Mouse (Mus musculus): ENCODE data around the gene Ralgps2. TPM values are rescaled to one million over a fixed set of nuclear protein-coding genes. Genes with fewer than 3 reads are reported as not detected.

Ralgps2 gene
- polyA plus RNA-seq, 1 experiment = 7.8 TPM

DNA sequence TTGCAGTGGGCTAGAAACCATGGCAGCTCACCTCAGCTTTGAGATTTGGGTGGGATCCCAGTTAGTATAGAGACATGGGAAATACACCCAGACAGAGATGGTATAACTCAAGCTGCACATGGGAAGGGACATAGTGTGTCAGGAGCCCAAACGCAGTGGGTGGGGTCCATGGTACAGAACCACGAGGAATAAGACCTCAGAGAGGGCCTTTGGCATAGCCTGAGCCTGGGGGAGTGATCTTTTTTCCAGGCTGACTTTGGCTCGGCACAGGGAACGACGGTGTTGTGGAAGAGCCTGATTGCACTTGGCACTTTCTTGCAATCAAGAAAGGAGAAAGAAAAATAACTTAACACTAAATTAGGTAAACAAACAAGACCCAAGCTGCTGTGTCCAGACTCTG lies 170.3 kb downstream of the Ralgps2 start:
- Histone ChIP-seq H3K4me3 (no peak overlapping the region), H3K27me3 (ENCODE audit: control insufficient read depth, insufficient read depth, insufficient read length) (no peaks in the 10 kb centered on the region), H3K36me3 (ENCODE audit: control insufficient read depth, insufficient read depth) (no peaks in the 10 kb centered on the region), H3K79me2 (ENCODE audit: control insufficient read depth, insufficient read depth) (no peaks in the 10 kb centered on the region), H3K4me2 (ENCODE audit: low read depth) (no peak overlapping the region), H3ac (ENCODE audit: control insufficient read depth, insufficient read length) (no peak overlapping the region)
- no peak for TF ChIP-seq MAX (IDR thresholded peaks at IDR 0.05; ENCODE audit: low read depth)
- no peak for TF ChIP-seq TCF3 (IDR thresholded peaks at IDR 0.05; ENCODE audit: insufficient read length, low read depth)
- no peak for TF ChIP-seq SRF (IDR thresholded peaks at IDR 0.05; ENCODE audit: control insufficient read depth, insufficient read length, low read depth)
- no peak for TF ChIP-seq POLR2A (IDR thresholded peaks at IDR 0.05; ENCODE audit: insufficient read length, low read depth)
- TF ChIP-seq USF1 (IDR thresholded peaks at IDR 0.05; ENCODE audit: low read depth) = no peak
- TF ChIP-seq TCF12 (IDR thresholded peaks at IDR 0.05; ENCODE audit: insufficient read depth, poor library complexity, severe bottlenecking) = no peak
- TF ChIP-seq MYOG (IDR thresholded peaks at IDR 0.05; ENCODE audit: control insufficient read depth in 1 of 3, insufficient read depth in 1 of 3, insufficient read length in 2 of 3, low read depth in 2 of 3) = no peak
- no peak for TF ChIP-seq E2F4 (IDR thresholded peaks at IDR 0.05; ENCODE audit: insufficient read depth)
- TF ChIP-seq REST (IDR thresholded peaks at IDR 0.05; ENCODE audit: insufficient read depth, insufficient read length) = no peak
- TF ChIP-seq MYOD1 (IDR thresholded peaks at IDR 0.05; ENCODE audit: control insufficient read depth in 1 of 3, insufficient read length in 2 of 3, low read depth in 2 of 3) = no peak
- TF ChIP-seq POLR2AphosphoS2 (IDR thresholded peaks at IDR 0.05; ENCODE audit: insufficient read length, low read depth) = no peak
- TF ChIP-seq CEBPB (IDR thresholded peaks at IDR 0.05; ENCODE audit: insufficient read depth, poor library complexity, severe bottlenecking) = no peak

DNA sequence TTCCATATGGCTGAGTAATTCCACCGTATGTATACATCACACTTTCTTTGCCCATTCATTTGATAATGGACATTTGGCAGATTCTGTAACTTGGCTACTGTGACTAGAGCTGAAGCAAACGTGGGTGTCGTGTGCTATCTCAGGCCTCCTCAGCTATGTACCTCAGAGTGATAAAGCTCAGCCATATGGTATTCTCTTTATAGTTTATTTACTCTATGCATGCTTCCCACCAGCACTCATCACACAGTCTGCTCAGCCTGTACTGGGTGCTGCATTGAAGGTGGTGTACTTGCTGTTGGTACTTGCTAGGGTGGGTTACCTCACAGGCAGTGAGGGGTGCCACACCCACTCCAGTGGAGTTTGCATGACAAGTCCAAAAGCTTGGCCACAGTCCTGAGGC lies 174.1 kb downstream of the Ralgps2 start:
- Histone ChIP-seq H3ac (ENCODE audit: control insufficient read depth, insufficient read length) (no peak overlapping the region), H3K36me3 (ENCODE audit: control insufficient read depth, insufficient read depth) (no peaks in the 10 kb centered on the region), H3K27me3 (ENCODE audit: control insufficient read depth, insufficient read depth, insufficient read length) (no peaks in the 10 kb centered on the region), H3K79me2 (ENCODE audit: control insufficient read depth, insufficient read depth) (no peaks in the 10 kb centered on the region), H3K4me2 (ENCODE audit: low read depth) (no peak overlapping the region), H3K4me3 (no peak overlapping the region)
- TF ChIP-seq SRF (IDR thresholded peaks at IDR 0.05; ENCODE audit: control insufficient read depth, insufficient read length, low read depth) = no peak
- no peak for TF ChIP-seq POLR2A (IDR thresholded peaks at IDR 0.05; ENCODE audit: insufficient read length, low read depth)
- no peak for TF ChIP-seq E2F4 (IDR thresholded peaks at IDR 0.05; ENCODE audit: insufficient read depth)
- no peak for TF ChIP-seq MAX (IDR thresholded peaks at IDR 0.05; ENCODE audit: low read depth)
- no peak for TF ChIP-seq USF1 (IDR thresholded peaks at IDR 0.05; ENCODE audit: low read depth)

DNA sequence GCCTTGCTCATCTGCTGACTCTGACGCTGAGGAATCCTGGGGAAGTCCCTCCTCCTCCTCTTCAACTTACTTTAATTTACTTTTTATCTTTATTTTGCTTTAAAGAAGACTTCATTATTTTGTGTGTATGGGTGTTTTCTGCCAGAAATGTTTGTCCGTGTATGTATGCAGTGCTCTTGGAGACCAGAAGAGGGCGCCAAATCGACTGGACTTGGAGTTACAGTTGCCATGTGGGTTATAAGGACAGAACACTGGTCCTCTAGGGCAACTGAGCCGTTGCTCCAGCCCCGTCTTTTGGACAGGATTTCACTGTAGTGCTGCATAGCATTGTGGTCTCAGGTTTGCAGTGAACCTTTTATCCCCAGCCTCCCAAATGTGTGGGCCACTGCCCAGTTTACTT lies 174.8 kb downstream of the Ralgps2 start:
- TF ChIP-seq TCF3 (IDR thresholded peaks at IDR 0.05; ENCODE audit: insufficient read length, low read depth) (no peak), USF1 (IDR thresholded peaks at IDR 0.05; ENCODE audit: low read depth) (no peak), TCF12 (IDR thresholded peaks at IDR 0.05; ENCODE audit: insufficient read depth, poor library complexity, severe bottlenecking) (no peak), MAX (IDR thresholded peaks at IDR 0.05; ENCODE audit: low read depth) (no peak), POLR2AphosphoS2 (IDR thresholded peaks at IDR 0.05; ENCODE audit: insufficient read length, low read depth) (no peak), MYOD1 (IDR thresholded peaks at IDR 0.05; ENCODE audit: control insufficient read depth in 1 of 3, insufficient read length in 2 of 3, low read depth in 2 of 3) (no peak), POLR2A (IDR thresholded peaks at IDR 0.05; ENCODE audit: insufficient read length, low read depth) (no peak), REST (IDR thresholded peaks at IDR 0.05; ENCODE audit: insufficient read depth, insufficient read length) (no peak)
- H3K27me3 ChIP-seq (ENCODE audit: control insufficient read depth, insufficient read depth, insufficient read length) = no peaks in the 10 kb centered on the region
- no peak overlapping the region for H3ac ChIP-seq (ENCODE audit: control insufficient read depth, insufficient read length)
- no peak overlapping the region for H3K4me3 ChIP-seq
- H3K36me3 ChIP-seq (ENCODE audit: control insufficient read depth, insufficient read depth) = no peaks in the 10 kb centered on the region
- H3K79me2 ChIP-seq (ENCODE audit: control insufficient read depth, insufficient read depth) = no peaks in the 10 kb centered on the region
- H3K4me2 ChIP-seq (ENCODE audit: low read depth) = no peak overlapping the region

DNA sequence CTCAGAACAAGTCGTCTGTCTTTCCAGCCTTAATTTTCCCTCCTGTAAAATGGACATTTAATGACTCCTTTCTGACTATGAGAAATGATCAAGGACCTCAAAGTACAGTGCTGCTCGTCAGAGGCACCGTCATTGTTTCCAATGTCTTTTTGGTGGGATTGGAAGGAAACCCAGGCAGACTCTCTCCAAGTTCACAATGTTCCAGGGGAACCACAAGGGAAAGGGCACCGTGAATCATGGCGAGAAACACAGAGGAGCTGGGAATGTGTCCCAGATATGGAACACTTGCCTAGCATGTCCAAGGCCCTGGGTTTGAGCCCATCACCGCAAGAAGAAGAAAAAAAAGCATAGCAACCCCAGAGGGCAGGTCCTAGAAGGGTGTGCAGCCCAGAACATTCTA lies 176.1 kb downstream of the Ralgps2 start:
- no peaks in the 10 kb centered on the region for H3K79me2 ChIP-seq (ENCODE audit: control insufficient read depth, insufficient read depth)
- no peak overlapping the region for H3K4me2 ChIP-seq (ENCODE audit: low read depth)
- TF ChIP-seq MAX (IDR thresholded peaks at IDR 0.05; ENCODE audit: low read depth) (no peak), CEBPB (IDR thresholded peaks at IDR 0.05; ENCODE audit: insufficient read depth, poor library complexity, severe bottlenecking) (no peak), POLR2A (IDR thresholded peaks at IDR 0.05; ENCODE audit: insufficient read length, low read depth) (no peak), USF1 (IDR thresholded peaks at IDR 0.05; ENCODE audit: low read depth) (no peak), TCF3 (IDR thresholded peaks at IDR 0.05; ENCODE audit: insufficient read length, low read depth) (no peak), SRF (IDR thresholded peaks at IDR 0.05; ENCODE audit: control insufficient read depth, insufficient read length, low read depth) (no peak), E2F4 (IDR thresholded peaks at IDR 0.05; ENCODE audit: insufficient read depth) (no peak), POLR2AphosphoS2 (IDR thresholded peaks at IDR 0.05; ENCODE audit: insufficient read length, low read depth) (no peak), MYOD1 (IDR thresholded peaks at IDR 0.05; ENCODE audit: control insufficient read depth in 1 of 3, insufficient read length in 2 of 3, low read depth in 2 of 3) (no peak), REST (IDR thresholded peaks at IDR 0.05; ENCODE audit: insufficient read depth, insufficient read length) (no peak), TCF12 (IDR thresholded peaks at IDR 0.05; ENCODE audit: insufficient read depth, poor library complexity, severe bottlenecking) (no peak)
- no peak overlapping the region for H3ac ChIP-seq (ENCODE audit: control insufficient read depth, insufficient read length)
- no peak overlapping the region for H3K4me3 ChIP-seq
- no peaks in the 10 kb centered on the region for H3K27me3 ChIP-seq (ENCODE audit: control insufficient read depth, insufficient read depth, insufficient read length)
- no peaks in the 10 kb centered on the region for H3K36me3 ChIP-seq (ENCODE audit: control insufficient read depth, insufficient read depth)

DNA sequence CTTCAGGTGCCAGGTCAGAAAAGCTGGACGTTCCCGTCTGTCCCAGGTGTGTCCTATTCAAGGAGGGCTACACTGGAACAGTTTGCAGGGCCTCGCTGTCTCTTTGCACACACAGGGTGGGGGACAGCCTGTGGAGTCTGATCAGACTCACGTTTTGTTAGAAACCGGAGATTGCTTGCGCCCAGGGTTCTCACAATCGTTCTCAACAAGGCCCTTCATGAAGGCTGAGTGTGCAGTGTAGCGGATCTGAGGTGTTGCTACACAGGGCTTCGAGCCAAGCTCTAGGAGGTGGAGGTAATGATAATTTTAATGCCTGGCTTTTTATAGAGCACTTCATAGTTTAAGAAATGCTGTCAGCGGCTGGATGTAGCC lies 178.0 kb downstream of the Ralgps2 start:
- Histone ChIP-seq H3K36me3 (ENCODE audit: control insufficient read depth, insufficient read depth) (no peaks in the 10 kb centered on the region), H3K4me3 (no peak overlapping the region), H3ac (ENCODE audit: control insufficient read depth, insufficient read length) (no peak overlapping the region), H3K4me2 (ENCODE audit: low read depth) (no peak overlapping the region), H3K79me2 (ENCODE audit: control insufficient read depth, insufficient read depth) (no peaks in the 10 kb centered on the region), H3K27me3 (ENCODE audit: control insufficient read depth, insufficient read depth, insufficient read length) (no peaks in the 10 kb centered on the region)
- TF ChIP-seq MYOD1 (IDR thresholded peaks at IDR 0.05; ENCODE audit: control insufficient read depth in 1 of 3, insufficient read length in 2 of 3, low read depth in 2 of 3) = no peak
- TF ChIP-seq MAX (IDR thresholded peaks at IDR 0.05; ENCODE audit: low read depth) = no peak
- no peak for TF ChIP-seq TCF3 (IDR thresholded peaks at IDR 0.05; ENCODE audit: insufficient read length, low read depth)
- TF ChIP-seq POLR2AphosphoS2 (IDR thresholded peaks at IDR 0.05; ENCODE audit: insufficient read length, low read depth) = no peak
